Mouse (Mus musculus) MEL (cell line): Measurements from ENCODE around the gene Gpm6b. TPM values are rescaled to one million over a fixed set of nuclear protein-coding genes. Genes with fewer than 3 reads are reported as not detected.
A peak's percentile ranks its signal among the peaks of the same experiment; 100 is the strongest.

Experiments used
- DNase-seq: peaks from one replicate; pipeline ENCODE4 v3.0.0; 2011; ENCODE audit warnings: low read depth, low spot score
- H3K27ac ChIP-seq: 2 replicates; pipeline ENCODE4 v1.5.1; 2012; ENCODE audit warnings: low read depth, mild to moderate bottlenecking, control low read depth, low read length, moderate library complexity; ENCODE audit not compliant: control insufficient read depth
- H3K27me3 ChIP-seq, 2 experiments: fragments of 150-350 bp in 1 of 2; sonication (generic) in 1 of 2; 2 replicates each; pipeline ENCODE4 v1.6.1; 2012; ENCODE audit warnings: low read length in 2 of 2, mild to moderate bottlenecking in 2 of 2, improper control_type of control experiment in 1 of 2, moderate library complexity in 1 of 2; ENCODE audit not compliant: insufficient read depth in 2 of 2, control insufficient read depth in 1 of 2
- H3K36me3 ChIP-seq, 2 experiments: 2 replicates each; pipeline ENCODE4 v1.6.1; 2012 to 2014; ENCODE audit warnings: low read length in 2 of 2, improper control_type of control experiment in 1 of 2, inconsistent platforms in 1 of 2, mild to moderate bottlenecking in 1 of 2; ENCODE audit not compliant: insufficient read depth in 2 of 2, control insufficient read depth in 1 of 2
- H3K4me1 ChIP-seq, 2 experiments: fragments of 150-350 bp in 1 of 2; sonication (generic) in 1 of 2; 2 replicates each; pipeline ENCODE4 v1.6.1; 2012; ENCODE audit warnings: low read length in 2 of 2, improper control_type of control experiment in 1 of 2, mild to moderate bottlenecking in 1 of 2; ENCODE audit not compliant: insufficient read depth in 2 of 2, control insufficient read depth in 1 of 2
- H3K4me3 ChIP-seq, 2 experiments: fragments of 150-350 bp in 1 of 2; sonication (generic) in 1 of 2; 2 replicates each; pipeline ENCODE4 v1.5.1; 2012; ENCODE audit warnings: low read depth in 2 of 2, low read length in 2 of 2, mild to moderate bottlenecking in 2 of 2, moderate library complexity in 2 of 2, control low read depth in 1 of 2, improper control_type of control experiment in 1 of 2; ENCODE audit not compliant: control insufficient read depth in 1 of 2, insufficient read depth in 1 of 2
- H3K79me2 ChIP-seq: 2 replicates; pipeline ENCODE4 v1.6.1; 2012; ENCODE audit warnings: mild to moderate bottlenecking, low read length, moderate library complexity; ENCODE audit not compliant: control insufficient read depth, poor library complexity, insufficient read depth
- H3K9ac ChIP-seq: 2 replicates; pipeline ENCODE4 v1.6.1; 2012; ENCODE audit warnings: low read depth, mild to moderate bottlenecking, control low read depth, low read length, moderate library complexity; ENCODE audit not compliant: control insufficient read depth, poor library complexity, severe bottlenecking
- H3K9me3 ChIP-seq: fragments of 150-350 bp; sonication (generic); replicated peaks from 2 replicates; pipeline ENCODE4 v1.6.1; 2012; ENCODE audit warnings: mild to moderate bottlenecking, low read length, improper control_type of control experiment, moderate library complexity; ENCODE audit not compliant: insufficient read depth
- E2F4 ChIP-seq: IDR thresholded peaks from 2 replicates; pipeline ENCODE4 v1.6.1; 2011; ENCODE audit warnings: low read depth, low read length, improper control_type of control experiment, borderline replicate concordance
- ELF1 ChIP-seq: IDR thresholded peaks from 2 replicates; pipeline ENCODE4 v1.6.1; 2014; ENCODE audit warnings: low read depth, mild to moderate bottlenecking, inconsistent platforms, low read length, improper control_type of control experiment, moderate library complexity
- EP300 ChIP-seq, 2 experiments: IDR thresholded peaks; 2 replicates each; pipeline ENCODE4 v1.6.1; 2011; ENCODE audit warnings: improper control_type of control experiment in 2 of 2, low read length in 2 of 2, low read depth in 1 of 2, mild to moderate bottlenecking in 1 of 2
- GABPA ChIP-seq: IDR thresholded peaks from 2 replicates; pipeline ENCODE4 v1.6.1; 2012; ENCODE audit warnings: low read depth, mild to moderate bottlenecking, inconsistent platforms, low read length, improper control_type of control experiment, moderate library complexity
- GATA1 ChIP-seq: IDR thresholded peaks from 2 replicates; pipeline ENCODE4 v1.6.1; 2011; ENCODE audit warnings: low read depth, low read length, improper control_type of control experiment
- MAFK ChIP-seq: IDR thresholded peaks from 2 replicates; pipeline ENCODE4 v1.6.1; 2011; ENCODE audit warnings: low read depth, mild to moderate bottlenecking, low read length, improper control_type of control experiment, borderline replicate concordance
- MAX ChIP-seq: IDR thresholded peaks from 2 replicates; pipeline ENCODE4 v1.6.1; 2011; ENCODE audit warnings: low read length, improper control_type of control experiment
- MXI1 ChIP-seq: IDR thresholded peaks from 2 replicates; pipeline ENCODE4 v1.6.1; 2011; ENCODE audit warnings: mild to moderate bottlenecking, low read depth, low read length, improper control_type of control experiment
- MYC ChIP-seq: IDR thresholded peaks from 2 replicates; pipeline ENCODE4 v1.6.1; 2011; ENCODE audit warnings: low read depth, mild to moderate bottlenecking, low read length, improper control_type of control experiment, moderate library complexity
- NELFE ChIP-seq: IDR thresholded peaks from 2 replicates; pipeline ENCODE4 v1.6.1; 2011; ENCODE audit warnings: low read depth, low read length, improper control_type of control experiment
- NRF1 ChIP-seq: IDR thresholded peaks from 2 replicates; pipeline ENCODE4 v1.6.1; 2014; ENCODE audit warnings: low read depth, mild to moderate bottlenecking, inconsistent platforms, low read length, improper control_type of control experiment, moderate library complexity; ENCODE audit not compliant: poor library complexity, insufficient read depth, severe bottlenecking
- POLR2A ChIP-seq, 2 experiments: IDR thresholded peaks; 2 replicates each; pipeline ENCODE4 v1.6.1; 2011 to 2012; ENCODE audit warnings: low read length in 2 of 2, mild to moderate bottlenecking in 2 of 2, control low read depth in 1 of 2, improper control_type of control experiment in 1 of 2, low read depth in 1 of 2, moderate library complexity in 1 of 2; ENCODE audit not compliant: control insufficient read depth in 1 of 2, insufficient read depth in 1 of 2, poor library complexity in 1 of 2
- RCOR1 ChIP-seq: IDR thresholded peaks from 2 replicates; pipeline ENCODE4 v1.6.1; 2012; ENCODE audit warnings: low read depth, mild to moderate bottlenecking, inconsistent platforms, low read length, improper control_type of control experiment
- TBP ChIP-seq: IDR thresholded peaks from 2 replicates; pipeline ENCODE4 v1.8.0; 2011; ENCODE audit warnings: low read depth, low read length, improper control_type of control experiment
- USF1 ChIP-seq: IDR thresholded peaks from 2 replicates; pipeline ENCODE4 v1.6.1; 2014; ENCODE audit warnings: low read depth, mild to moderate bottlenecking, inconsistent platforms, low read length, improper control_type of control experiment, moderate library complexity
- ZC3H11A ChIP-seq: IDR thresholded peaks from 2 replicates; pipeline ENCODE4 v1.6.1; 2012; ENCODE audit warnings: low read depth, mild to moderate bottlenecking, inconsistent platforms, low read length, improper control_type of control experiment
- ZKSCAN1 ChIP-seq: IDR thresholded peaks from 2 replicates; pipeline ENCODE4 v1.6.1; 2012; ENCODE audit warnings: low read depth, mild to moderate bottlenecking, inconsistent platforms, low read length, improper control_type of control experiment, moderate library complexity
- ZNF384 ChIP-seq: IDR thresholded peaks from 2 replicates; pipeline ENCODE4 v1.6.1; 2012; ENCODE audit warnings: low read depth, mild to moderate bottlenecking, inconsistent platforms, low read length, improper control_type of control experiment
- polyA plus RNA-seq, 2 experiments: library from polyadenylated mRNA; stranded (reverse) in 1 of 2; unstranded in 1 of 2; fragments of >175 nt in 1 of 2; fragments of >200 nt in 1 of 2; gene quantifications; 2 replicates each; pipeline versions ENCODE4 v1.2.1 to v1.2.4; 2012; ENCODE audit warnings: low replicate concordance in 2 of 2, low read depth in 1 of 2; ENCODE audit not compliant: insufficient read length in 2 of 2, insufficient read depth in 1 of 2, missing spikeins in 1 of 2
- total RNA-seq: library from RNA; depleted of rRNA; stranded (reverse); fragments of 300-350 nt; gene quantifications from 2 replicates; pipeline ENCODE4 v1.2.3, GENCODE M21; 2012

Gene Gpm6b
- total and polyA plus RNA-seq, 3 experiments, result 4.9 to 13.2 TPM; not detected in 1

- Histone ChIP-seq H3K4me1 (peaks cover 0 to 11% of the 10 kb centered on the region in 2 experiments; a peak in 2 of 4 replicates), H3K4me3 (no peak overlapping the region), H3K79me2 (no peaks in the 10 kb centered on the region), H3K36me3 (peaks cover 29 to 60% of the 10 kb centered on the region in 2 experiments), H3K9me3 (no peaks in the 10 kb centered on the region), H3K9ac (no peak overlapping the region), H3K27ac (no peak overlapping the region), H3K27me3 (no peaks in the 10 kb centered on the region)
- TF ChIP-seq TBP (no peak), MAFK (no peak), USF1 (no peak), ZNF384 (no peak), POLR2A (IDR thresholded peaks at IDR 0.05; ENCODE audit: control insufficient read depth in 1 of 2, insufficient read depth in 1 of 2, low read depth in 1 of 2, low read length in 2 of 2, poor library complexity in 1 of 2) (no peak), GABPA (no peak), NRF1 (no peak), E2F4 (no peak)
- peak; percentile 52 for DNase-seq
These were observed 117.6 kb downstream of the Gpm6b start for GRCm38 (mm10) chrX:166356276-166356675.

GRCm38 (mm10) chrX:166358955-166359354 is 120.2 kb downstream of the Gpm6b start:
- H3K4me1 ChIP-seq, result peaks cover 0 to 11% of the 10 kb centered on the region in 2 experiments; a peak in 2 of 4 replicates
- no peaks in the 10 kb centered on the region for H3K9me3 ChIP-seq
- H3K36me3 ChIP-seq, result peaks cover 22 to 60% of the 10 kb centered on the region in 2 experiments
- no peak for TF ChIP-seq MXI1
- TF ChIP-seq NELFE, result no peak
- TF ChIP-seq RCOR1, result no peak
- no peak for TF ChIP-seq USF1
- no peak for TF ChIP-seq ZKSCAN1
- no peak for TF ChIP-seq MYC
- no peak for TF ChIP-seq POLR2A (IDR thresholded peaks at IDR 0.05; ENCODE audit: control insufficient read depth in 1 of 2, insufficient read depth in 1 of 2, low read depth in 1 of 2, low read length in 2 of 2, poor library complexity in 1 of 2)
- no peak for TF ChIP-seq ZC3H11A
- no peak for TF ChIP-seq GATA1
- no peak for TF ChIP-seq MAX
- no peak for TF ChIP-seq EP300 (IDR thresholded peaks at IDR 0.05; ENCODE audit: low read depth in 1 of 2, low read length in 2 of 2)
- TF ChIP-seq ELF1, result no peak
- H3K4me3 ChIP-seq, result no peak overlapping the region
- no peaks in the 10 kb centered on the region for H3K27me3 ChIP-seq
- no peak overlapping the region for H3K9ac ChIP-seq
- peak; percentile 34 for DNase-seq
- H3K79me2 ChIP-seq, result no peaks in the 10 kb centered on the region
- H3K27ac ChIP-seq, result no peak overlapping the region
